Mouse (Mus musculus): ENCODE results near the gene Bzw1.

DNA sequence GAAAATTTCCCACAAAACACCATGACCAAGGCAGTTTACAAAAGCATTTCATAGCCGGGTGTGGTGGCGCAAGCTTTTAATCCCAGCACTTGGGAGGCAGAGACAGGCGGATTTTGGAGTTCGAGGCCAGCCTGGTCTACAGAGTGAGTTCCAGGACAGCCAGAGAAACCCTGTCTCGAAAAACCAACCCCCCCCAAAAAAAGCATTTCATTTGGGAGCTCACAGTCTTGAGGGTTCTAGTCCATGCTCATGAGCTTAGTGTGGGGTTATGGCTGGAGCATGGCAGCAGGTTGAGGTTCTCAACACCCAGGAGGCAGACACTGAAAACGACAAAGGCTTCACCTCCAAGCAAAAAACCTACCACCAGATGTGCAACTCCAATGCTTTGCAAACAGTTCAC is 15.4 kb downstream of the Bzw1 start:
- TF ChIP-seq CTCF (conservative IDR thresholded peaks at IDR 0.05; ENCODE audit: low read length), result no peak
- TF ChIP-seq NANOG (IDR thresholded peaks at IDR 0.05; ENCODE audit: borderline replicate concordance, low read length), result no peak
